Mouse (Mus musculus) ovary, postnatal 10 days (tissue): ENCODE results near the gene Wwp2.

ENCODE experiments used
- DNase-seq: peaks from one replicate; pipeline ENCODE4 v3.0.0; 2022; ENCODE audit warnings: low spot score

Gene Wwp2

GRCm38 (mm10) chr8:107435421-107435961 is 674 bp upstream of the Wwp2 start:
- no peak for DNase-seq

DNA sequence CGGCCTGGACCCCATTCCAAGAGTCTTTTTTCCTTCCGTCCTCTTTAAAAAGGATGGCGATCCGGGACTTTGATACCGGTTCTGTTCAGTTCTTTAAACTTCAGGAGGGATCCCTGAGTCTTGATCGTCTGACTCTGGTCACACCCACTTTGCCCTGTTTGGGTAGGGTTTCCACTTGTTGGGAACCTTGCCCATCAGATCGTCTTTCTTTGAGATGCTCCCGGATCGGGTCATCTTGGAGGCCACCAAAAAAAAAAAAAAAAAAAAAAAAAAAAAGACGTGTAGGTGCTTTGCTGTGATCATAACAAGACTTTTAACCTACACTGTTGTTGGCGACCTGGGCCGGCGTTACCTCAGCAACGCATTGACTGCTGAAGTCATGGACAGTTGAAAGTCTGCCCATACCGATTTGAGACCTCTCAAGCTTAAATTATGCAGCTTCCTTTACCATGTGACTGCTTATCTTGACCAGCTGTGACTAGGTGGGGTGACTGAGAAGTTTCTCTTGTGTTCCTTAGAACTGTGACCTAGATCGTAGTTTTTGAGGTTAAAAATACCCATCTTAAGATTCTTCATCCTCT is 766 bp downstream of the Wwp2 start:
- no peak for DNase-seq

DNA sequence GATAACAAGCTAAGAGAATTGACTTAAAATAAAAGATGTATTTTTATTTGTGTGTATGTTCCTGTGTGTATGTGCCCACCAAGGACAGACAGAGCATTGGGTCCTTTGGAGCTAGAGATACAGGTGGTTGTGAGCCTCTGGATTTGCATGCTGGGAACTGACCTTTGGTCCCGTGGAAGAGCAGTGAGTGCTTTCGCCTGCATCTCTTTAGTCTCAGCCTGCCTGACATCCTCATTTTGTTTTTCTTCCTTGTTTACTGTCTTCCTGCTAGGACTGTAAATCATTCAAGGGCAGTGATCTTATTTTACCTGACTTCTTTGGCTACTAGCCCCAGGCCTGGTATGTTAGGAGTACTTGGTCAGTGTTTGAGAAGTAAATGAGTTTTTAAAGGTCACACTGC is 1.5 kb downstream of the Wwp2 start:
- no peak for DNase-seq

GRCm38 (mm10) chr8:107439880-107440625 is 3.9 kb downstream of the Wwp2 start:
- DNase-seq: no peak

- peak; percentile 13 for DNase-seq
Measured at GRCm38 (mm10) chr8:107444626-107445025, 8.5 kb downstream of the Wwp2 start.

- DNase-seq: no peak
Measured at GRCm38 (mm10) chr8:107447713-107448112, 11.5 kb downstream of the Wwp2 start.

DNA sequence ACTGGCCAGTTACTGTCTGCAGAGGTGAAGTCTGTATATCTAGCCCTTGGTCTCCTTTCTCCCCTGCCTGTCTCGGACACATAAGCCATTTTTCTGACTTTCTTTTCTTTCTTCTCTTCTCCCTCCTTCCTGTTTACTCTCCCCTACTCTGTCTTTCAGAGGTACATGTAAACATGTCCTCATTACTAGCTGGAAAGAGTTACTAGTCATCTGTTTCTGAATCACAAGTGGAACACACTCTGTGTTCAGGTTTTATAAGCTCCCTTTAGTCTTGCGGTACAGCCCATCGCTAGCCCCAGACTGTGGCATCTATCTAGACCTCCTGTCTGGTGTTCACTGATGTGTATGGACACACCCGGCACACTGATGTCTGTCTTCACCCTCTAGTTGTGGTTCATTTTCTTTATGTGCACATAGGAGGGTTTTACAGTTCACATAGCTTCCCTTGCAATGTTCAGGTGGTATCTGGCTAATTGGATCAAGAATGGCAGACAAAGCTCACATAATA is 12.3 kb downstream of the Wwp2 start:
- DNase-seq: no peak

- DNase-seq: no peak
Measured at GRCm38 (mm10) chr8:107449130-107449529, 13.0 kb downstream of the Wwp2 start.

DNA sequence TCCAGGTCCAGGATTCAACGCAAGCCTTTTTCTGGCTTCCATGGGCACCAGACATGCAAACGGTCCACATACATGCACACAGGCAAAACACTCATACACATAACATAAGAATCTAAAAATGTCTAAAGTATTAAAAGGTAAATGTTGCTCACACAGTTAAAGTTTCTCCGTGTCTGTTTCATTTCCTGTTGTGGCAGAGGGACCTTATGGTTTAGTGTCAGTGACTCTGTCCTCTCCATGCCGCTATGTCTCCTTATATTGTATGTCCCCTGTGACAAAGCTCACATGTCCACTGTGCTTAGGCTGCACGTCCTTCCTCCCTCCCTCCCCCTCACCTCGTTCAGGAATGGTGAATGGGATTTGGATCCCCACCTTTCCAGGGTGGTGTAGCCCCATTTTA is 13.5 kb downstream of the Wwp2 start:
- no peak for DNase-seq

- no peak for DNase-seq
Measured at GRCm38 (mm10) chr8:107451414-107452066, 15.4 kb downstream of the Wwp2 start.

DNA sequence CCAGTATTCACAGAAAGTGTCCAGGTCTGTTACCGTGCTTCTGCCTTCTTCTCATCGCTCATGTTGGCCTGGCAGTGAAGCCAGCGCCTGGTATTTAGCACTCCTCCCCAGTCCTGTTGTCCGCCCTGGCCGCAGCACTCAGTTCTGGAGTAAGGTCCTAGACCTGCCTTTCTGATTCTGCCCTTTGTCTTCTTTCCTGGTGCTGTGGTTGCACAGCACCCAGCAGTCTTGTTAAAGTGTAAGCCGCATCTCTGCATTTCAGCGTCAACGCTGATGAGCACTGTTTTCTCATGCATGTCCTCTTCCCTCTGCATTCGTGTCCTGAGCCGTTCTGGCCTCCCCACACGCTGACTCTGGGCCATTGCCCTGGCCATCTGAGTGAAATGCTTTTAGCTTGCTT is 17.2 kb downstream of the Wwp2 start:
- no peak for DNase-seq

DNA sequence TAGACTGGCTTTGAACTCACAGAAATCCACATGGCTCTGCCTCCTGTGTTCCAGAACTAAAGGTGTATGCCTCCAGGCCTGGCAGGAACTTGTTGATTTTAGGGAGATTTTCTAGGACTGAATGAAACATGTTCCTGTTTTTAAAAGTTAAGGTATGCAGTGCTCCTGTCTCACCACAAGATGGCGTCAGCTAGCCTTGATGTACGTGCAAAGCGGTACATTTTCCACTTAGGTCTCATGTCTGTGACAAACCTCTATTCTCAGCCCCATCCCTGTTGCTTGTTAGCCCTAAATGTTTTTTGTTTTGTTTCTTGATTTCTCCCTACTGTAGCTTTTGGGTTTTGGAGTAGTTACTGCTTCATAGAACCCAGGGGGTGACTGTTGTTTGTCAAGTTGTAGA is 19.1 kb downstream of the Wwp2 start:
- DNase-seq: no peak

DNA sequence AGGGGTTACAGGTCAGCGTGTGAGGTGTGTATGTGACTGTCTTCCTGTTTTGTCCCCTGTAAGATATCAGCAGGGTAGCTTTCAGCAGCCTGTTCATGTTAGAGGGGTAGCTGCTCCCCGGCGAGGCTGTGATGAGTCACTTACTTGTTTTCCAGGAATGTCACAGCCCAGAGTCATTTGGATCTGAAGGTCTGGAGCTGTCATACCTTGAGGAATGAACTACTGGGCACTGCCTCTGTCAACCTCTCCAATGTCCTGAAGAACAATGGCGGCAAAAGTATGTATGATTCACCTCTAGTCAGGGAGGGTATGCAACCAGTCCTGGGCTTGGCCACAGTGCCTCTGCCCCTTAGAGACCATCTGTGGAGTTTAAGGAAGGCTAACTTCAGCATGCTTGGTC is 21.6 kb downstream of the Wwp2 start:
- no peak for DNase-seq

GRCm38 (mm10) chr8:107458281-107458680 is 22.1 kb downstream of the Wwp2 start:
- no peak for DNase-seq

- no peak for DNase-seq
Measured at GRCm38 (mm10) chr8:107462423-107462822, 26.3 kb downstream of the Wwp2 start.

DNA sequence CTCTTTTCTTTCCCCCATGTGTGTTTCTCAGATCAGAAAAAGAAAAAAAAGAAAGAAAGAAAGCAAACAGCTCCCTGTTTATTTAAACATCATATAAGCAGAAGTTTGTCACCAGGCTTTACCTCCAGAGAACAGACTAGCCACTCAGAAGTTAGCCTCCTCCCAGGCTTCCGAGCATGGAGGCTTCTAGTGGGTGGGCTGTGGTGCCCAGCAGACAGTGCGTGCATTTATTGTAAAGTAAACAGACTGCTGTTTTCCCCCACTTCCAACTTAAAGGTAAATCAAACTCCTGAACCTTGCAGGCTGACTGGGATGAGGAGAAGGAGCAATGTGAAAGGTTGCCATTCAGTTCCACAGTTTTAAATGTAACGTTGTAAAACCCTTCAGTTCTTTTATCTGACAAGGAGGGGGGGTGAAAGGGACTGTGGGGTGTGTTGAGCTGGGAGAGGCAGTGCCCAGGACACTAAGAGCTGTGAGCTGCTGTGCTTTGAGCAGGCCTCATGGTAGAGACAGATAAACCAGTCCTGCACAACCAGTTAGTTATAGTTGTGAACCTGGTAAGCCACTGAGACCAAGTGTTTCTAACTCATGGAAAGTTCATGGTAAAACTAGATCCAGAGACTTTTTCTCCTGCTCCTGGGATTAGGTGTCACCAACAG is 29.3 kb downstream of the Wwp2 start:
- DNase-seq: no peak

DNA sequence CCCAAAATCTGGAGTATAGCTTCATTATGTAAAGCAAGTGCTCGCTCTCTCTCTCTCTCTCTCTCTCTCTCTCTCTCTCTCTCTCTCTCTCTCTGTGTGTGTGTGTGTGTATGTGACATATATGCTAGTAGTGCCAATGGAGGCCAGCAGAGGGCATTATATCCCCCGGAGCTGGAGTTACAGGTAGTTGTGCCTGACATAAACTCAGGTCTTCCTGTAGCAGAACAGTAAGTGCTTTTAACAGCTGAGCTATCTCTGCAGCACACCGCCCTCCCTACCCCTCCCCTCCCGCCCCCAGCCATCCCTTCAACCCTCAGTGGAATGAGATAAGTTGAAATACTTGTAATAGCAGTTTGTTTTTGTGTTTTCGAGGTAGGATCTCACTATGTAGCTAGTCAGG is 30.5 kb downstream of the Wwp2 start:
- no peak for DNase-seq

GRCm38 (mm10) chr8:107468811-107469302 is 32.7 kb downstream of the Wwp2 start:
- no peak for DNase-seq

- no peak for DNase-seq
Measured at GRCm38 (mm10) chr8:107470302-107470701, 34.1 kb downstream of the Wwp2 start.

- DNase-seq: no peak
Measured at GRCm38 (mm10) chr8:107472403-107473100, 36.4 kb downstream of the Wwp2 start.

GRCm38 (mm10) chr8:107473369-107473768 is 37.2 kb downstream of the Wwp2 start:
- no peak for DNase-seq

GRCm38 (mm10) chr8:107475613-107476012 is 39.4 kb downstream of the Wwp2 start:
- DNase-seq: no peak
